Mouse (Mus musculus): ENCODE measurements around the gene Casd1. TPM values are rescaled to one million over a fixed set of nuclear protein-coding genes. Genes with fewer than 3 reads are reported as not detected.
A peak's percentile ranks its signal among the peaks of the same experiment; 100 is the strongest.
"Not testable (repeated sequence)": the region's sequence is repeated elsewhere in the genome, so short reads cannot be mapped to it uniquely, and the experiment has no call there.

Casd1 gene
- polyA plus RNA-seq, 1 experiment from 2014 or later: 27.4 TPM

DNA sequence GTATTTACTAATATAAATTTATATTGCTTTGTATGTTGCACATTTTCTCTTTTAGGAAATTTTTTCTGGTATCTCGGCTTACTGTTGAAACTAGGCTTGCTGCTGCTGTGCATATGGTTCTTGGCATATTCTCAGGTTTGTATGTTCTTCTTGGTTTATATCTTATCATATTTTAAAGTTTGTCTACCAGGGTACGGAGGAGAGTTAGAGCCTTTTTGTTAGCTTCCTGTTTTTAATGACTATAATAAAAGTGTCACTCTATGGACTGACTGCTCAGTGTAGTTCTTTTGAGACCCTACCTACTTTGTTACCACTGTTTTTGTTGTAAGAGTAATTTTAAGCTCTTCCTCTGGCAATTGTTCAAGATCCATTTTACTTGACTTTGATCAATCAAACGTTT is 30.8 kb downstream of the Casd1 start:
- Histone ChIP-seq H3K4me3 (replicated peaks; ENCODE audit: low read depth, low read length) (no peak overlapping the region), H3K9me3 (replicated peaks; ENCODE audit: low read length) (no peaks in the 10 kb centered on the region), H3K27ac (no peak overlapping the region), H3K27me3 (ENCODE audit: insufficient read depth, low read length) (no peaks in the 10 kb centered on the region), H3K9ac (ENCODE audit: low read depth, low read length) (no peak overlapping the region), H3K4me2 (ENCODE audit: low read length) (no peak overlapping the region), H3K36me3 (ENCODE audit: insufficient read depth, low read length) (no peaks in the 10 kb centered on the region), H3K4me1 (replicated peaks; ENCODE audit: insufficient read depth, low read length) (no peaks in the 10 kb centered on the region)
- DNase-seq (ENCODE audit: low spot score) (peak; percentile 51), ATAC-seq (replicated peaks; ENCODE audit: low FRiP score, low read depth) (no peak)
- no peak for TF ChIP-seq CTCF (IDR thresholded peaks at IDR 0.05; ENCODE audit: low read depth)
- WGBS: 27% methylated on average over 3 of the region's 3 CpGs

DNA sequence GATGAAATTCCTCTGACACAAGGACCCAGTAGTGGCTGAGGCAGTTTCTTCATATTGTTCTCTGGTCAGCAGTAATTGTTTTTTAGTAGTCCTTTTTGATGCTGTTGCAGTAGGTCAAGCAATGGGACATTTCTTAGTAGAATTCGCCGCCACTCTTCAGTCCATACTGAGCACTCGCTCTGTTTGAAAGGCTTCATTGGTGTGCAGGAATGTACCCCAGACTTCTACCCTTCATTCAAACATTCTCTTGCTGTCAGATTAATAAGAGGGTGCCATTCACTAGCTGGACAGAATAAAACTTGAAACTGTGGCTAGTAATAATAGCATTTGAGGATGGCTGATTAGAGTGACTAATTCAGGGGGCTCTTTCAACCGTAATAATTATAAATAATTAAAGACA is 32.5 kb downstream of the Casd1 start:
- no peaks in the 10 kb centered on the region for H3K27me3 ChIP-seq (ENCODE audit: insufficient read depth, low read length)
- no peaks in the 10 kb centered on the region for H3K9me3 ChIP-seq (replicated peaks; ENCODE audit: low read length)
- no peak for TF ChIP-seq CTCF (IDR thresholded peaks at IDR 0.05; ENCODE audit: low read depth)
- H3K27ac ChIP-seq: no peak overlapping the region
- no peak for ATAC-seq (replicated peaks; ENCODE audit: low FRiP score, low read depth)
- H3K9ac ChIP-seq (ENCODE audit: low read depth, low read length): no peak overlapping the region
- no peak overlapping the region for H3K4me3 ChIP-seq (replicated peaks; ENCODE audit: low read depth, low read length)
- H3K36me3 ChIP-seq (ENCODE audit: insufficient read depth, low read length): no peaks in the 10 kb centered on the region
- no peaks in the 10 kb centered on the region for H3K4me1 ChIP-seq (replicated peaks; ENCODE audit: insufficient read depth, low read length)
- no peak for DNase-seq (ENCODE audit: low spot score)
- WGBS: 83% methylated on average over 4 of the region's 4 CpGs
- H3K4me2 ChIP-seq (ENCODE audit: low read length): no peak overlapping the region

DNA sequence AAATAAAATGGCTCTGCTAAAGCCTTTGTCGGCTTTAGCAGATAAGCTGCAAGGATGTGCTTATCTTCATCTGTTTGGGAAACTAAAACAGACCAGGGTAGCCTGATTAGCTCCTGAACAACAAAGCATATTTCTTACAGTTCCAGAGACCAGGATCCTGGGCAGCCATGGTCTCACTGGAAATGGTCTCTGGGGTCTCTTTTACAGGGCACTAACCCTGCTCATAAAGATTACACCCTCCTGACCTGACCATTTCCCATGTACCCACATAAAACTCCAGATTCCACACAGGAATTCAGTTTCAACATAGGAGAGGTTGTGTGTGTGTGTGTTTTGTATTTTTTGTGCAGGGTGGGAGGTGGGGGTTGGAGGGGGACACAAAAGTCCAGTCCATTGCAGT is 34.2 kb downstream of the Casd1 start:
- WGBS: 50% methylated on average over 1 of the region's 1 CpGs
- no peak overlapping the region for H3K27ac ChIP-seq
- no peaks in the 10 kb centered on the region for H3K9me3 ChIP-seq (replicated peaks; ENCODE audit: low read length)
- no peaks in the 10 kb centered on the region for H3K4me1 ChIP-seq (replicated peaks; ENCODE audit: insufficient read depth, low read length)
- no peak overlapping the region for H3K4me3 ChIP-seq (replicated peaks; ENCODE audit: low read depth, low read length)
- no peak for TF ChIP-seq CTCF (IDR thresholded peaks at IDR 0.05; ENCODE audit: low read depth)
- no peak overlapping the region for H3K4me2 ChIP-seq (ENCODE audit: low read length)
- H3K36me3 ChIP-seq (ENCODE audit: insufficient read depth, low read length): no peaks in the 10 kb centered on the region
- ATAC-seq (replicated peaks; ENCODE audit: low FRiP score, low read depth) (no peak), DNase-seq (ENCODE audit: low spot score) (no peak)
- no peaks in the 10 kb centered on the region for H3K27me3 ChIP-seq (ENCODE audit: insufficient read depth, low read length)
- no peak overlapping the region for H3K9ac ChIP-seq (ENCODE audit: low read depth, low read length)

DNA sequence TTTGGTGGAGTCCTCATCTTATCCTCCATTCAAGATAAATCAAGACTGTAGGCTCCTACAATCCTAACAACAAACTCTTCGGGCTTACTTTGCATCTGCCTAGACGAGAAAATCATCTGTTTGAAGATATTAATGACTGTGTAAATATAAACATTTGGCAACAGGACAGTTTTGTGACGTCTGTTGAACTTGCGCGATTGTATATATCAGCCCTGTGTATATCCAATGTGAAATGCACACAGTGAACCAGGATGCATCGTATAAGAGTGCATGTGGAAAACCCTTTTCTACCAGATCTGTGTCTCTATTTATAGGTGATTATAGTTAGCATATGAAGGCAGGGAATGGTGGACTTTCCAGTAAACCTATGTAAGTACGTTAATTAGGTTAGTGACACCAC is 41.4 kb downstream of the Casd1 start:
- H3K9ac ChIP-seq (ENCODE audit: low read depth, low read length): no peak overlapping the region
- ATAC-seq (replicated peaks; ENCODE audit: low FRiP score, low read depth): no peak
- no peak for TF ChIP-seq CTCF (IDR thresholded peaks at IDR 0.05; ENCODE audit: low read depth)
- H3K36me3 ChIP-seq (ENCODE audit: insufficient read depth, low read length): no peaks in the 10 kb centered on the region
- no peaks in the 10 kb centered on the region for H3K27me3 ChIP-seq (ENCODE audit: insufficient read depth, low read length)
- H3K27ac ChIP-seq: no peak overlapping the region
- H3K4me2 ChIP-seq (ENCODE audit: low read length): no peak overlapping the region
- H3K4me3 ChIP-seq (replicated peaks; ENCODE audit: low read depth, low read length): no peak overlapping the region
- DNase-seq (ENCODE audit: low spot score): no peak
- no peaks in the 10 kb centered on the region for H3K9me3 ChIP-seq (replicated peaks; ENCODE audit: low read length)
- H3K4me1 ChIP-seq (replicated peaks; ENCODE audit: insufficient read depth, low read length): no peaks in the 10 kb centered on the region
- WGBS: 82% methylated on average over 7 of the region's 7 CpGs

DNA sequence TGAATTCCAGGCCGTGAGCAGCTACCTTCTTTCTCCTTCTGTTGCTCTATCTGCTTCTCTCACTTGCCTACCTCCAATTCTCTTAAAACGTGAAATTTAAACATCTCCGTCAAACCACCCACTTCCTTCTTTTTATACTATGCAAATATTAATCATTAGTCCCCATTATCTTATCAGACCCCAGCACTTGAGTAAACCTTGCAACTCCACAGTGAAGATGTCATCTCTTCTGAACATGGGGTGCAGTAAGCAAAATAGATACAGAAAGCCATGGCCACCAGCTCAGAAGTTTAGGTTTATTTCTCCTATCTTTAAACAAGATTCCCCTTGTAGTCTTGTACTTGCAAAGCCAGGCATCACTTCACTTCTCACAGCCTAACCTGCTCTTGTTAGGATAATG is 46.7 kb downstream of the Casd1 start:
- DNase-seq (ENCODE audit: low spot score): no peak
- no peaks in the 10 kb centered on the region for H3K4me1 ChIP-seq (replicated peaks; ENCODE audit: insufficient read depth, low read length)
- no peaks in the 10 kb centered on the region for H3K36me3 ChIP-seq (ENCODE audit: insufficient read depth, low read length)
- H3K9ac ChIP-seq (ENCODE audit: low read depth, low read length): no peak overlapping the region
- no peak overlapping the region for H3K27ac ChIP-seq
- H3K9me3 ChIP-seq (replicated peaks; ENCODE audit: low read length): no peaks in the 10 kb centered on the region
- no peak for ATAC-seq (replicated peaks; ENCODE audit: low FRiP score, low read depth)
- no peak overlapping the region for H3K4me3 ChIP-seq (replicated peaks; ENCODE audit: low read depth, low read length)
- no peak overlapping the region for H3K4me2 ChIP-seq (ENCODE audit: low read length)
- no peak for TF ChIP-seq CTCF (IDR thresholded peaks at IDR 0.05; ENCODE audit: low read depth)
- WGBS: 85% methylated on average over 3 of the region's 3 CpGs
- no peaks in the 10 kb centered on the region for H3K27me3 ChIP-seq (ENCODE audit: insufficient read depth, low read length)

DNA sequence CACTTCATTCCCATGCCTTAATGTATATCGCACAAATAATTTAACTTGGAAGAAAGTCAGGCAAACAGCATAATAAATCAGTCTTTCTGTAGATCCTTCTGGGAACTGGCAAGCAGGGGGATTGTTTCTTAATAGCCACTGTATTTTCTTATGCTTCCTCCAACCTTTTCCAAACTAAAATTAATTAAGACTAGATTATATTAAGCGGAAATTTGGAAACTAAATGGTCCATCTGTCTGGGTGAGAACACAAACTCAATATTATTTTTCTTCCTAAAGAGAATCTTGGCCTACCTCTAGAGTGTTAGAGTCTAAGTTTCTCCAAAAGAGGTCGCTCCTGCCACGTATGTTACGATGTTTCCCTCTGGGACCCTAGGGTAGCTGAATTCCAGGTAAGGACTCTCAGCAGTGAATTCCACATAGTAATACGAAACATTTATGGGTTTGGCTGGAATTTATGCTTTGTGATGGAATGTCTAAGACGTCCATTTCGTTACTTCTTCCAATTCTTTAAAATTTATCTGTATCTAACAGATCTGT is 52.0 kb downstream of the Casd1 start:
- H3K4me3 ChIP-seq (replicated peaks; ENCODE audit: low read depth, low read length): no peak overlapping the region
- ATAC-seq (replicated peaks; ENCODE audit: low FRiP score, low read depth): no peak
- H3K4me1 ChIP-seq (replicated peaks; ENCODE audit: insufficient read depth, low read length): no peaks in the 10 kb centered on the region
- H3K36me3 ChIP-seq (ENCODE audit: insufficient read depth, low read length): no peaks in the 10 kb centered on the region
- H3K4me2 ChIP-seq (ENCODE audit: low read length): no peak overlapping the region
- 73% methylated on average over 8 of the region's 8 CpGs for WGBS
- H3K9me3 ChIP-seq (replicated peaks; ENCODE audit: low read length): no peaks in the 10 kb centered on the region
- H3K9ac ChIP-seq (ENCODE audit: low read depth, low read length): no peak overlapping the region
- no peak overlapping the region for H3K27ac ChIP-seq
- DNase-seq (ENCODE audit: low spot score): no peak
- TF ChIP-seq CTCF (IDR thresholded peaks at IDR 0.05; ENCODE audit: low read depth): peak; percentile 33; the same call in 1 of the 2 replicates
- H3K27me3 ChIP-seq (ENCODE audit: insufficient read depth, low read length): no peaks in the 10 kb centered on the region

DNA sequence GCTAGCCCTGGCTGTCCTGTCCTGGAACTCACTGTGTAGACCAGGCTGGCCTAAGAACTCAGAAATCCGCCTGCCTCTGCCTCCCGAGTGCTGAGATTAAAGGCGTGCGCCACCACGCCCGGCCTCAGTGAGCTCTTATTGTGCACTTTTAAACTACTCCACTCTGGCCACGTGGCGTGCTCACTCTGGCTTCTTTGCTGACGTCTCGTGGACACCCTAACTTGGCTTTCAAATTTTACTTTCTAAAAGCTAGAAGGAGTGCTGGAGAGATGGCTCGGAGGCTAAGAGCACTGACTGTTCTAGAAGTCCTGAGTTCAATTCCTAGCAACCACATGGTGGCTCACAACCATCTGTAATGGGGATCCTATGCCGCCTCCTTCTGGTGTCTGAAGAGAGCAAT is 53.1 kb downstream of the Casd1 start:
- H3K4me1 ChIP-seq (replicated peaks; ENCODE audit: insufficient read depth, low read length); H3K27me3 ChIP-seq (ENCODE audit: insufficient read depth, low read length); H3K9me3 ChIP-seq (replicated peaks; ENCODE audit: low read length); DNase-seq (ENCODE audit: low spot score); H3K4me2 ChIP-seq (ENCODE audit: low read length); H3K9ac ChIP-seq (ENCODE audit: low read depth, low read length); H3K27ac ChIP-seq; ATAC-seq (replicated peaks; ENCODE audit: low FRiP score, low read depth); H3K4me3 ChIP-seq (replicated peaks; ENCODE audit: low read depth, low read length); H3K36me3 ChIP-seq (ENCODE audit: insufficient read depth, low read length): not testable (repeated sequence)
- WGBS: 97% methylated on average over 12 of the region's 12 CpGs

All from kidney, postnatal 0 days (tissue).